Mouse (Mus musculus): ENCODE measurements around the gene Rpa3. TPM values are rescaled to one million over a fixed set of nuclear protein-coding genes. Genes with fewer than 3 reads are reported as not detected.

Rpa3 gene
- total RNA-seq (2012; rRNA removed) = 72.1 and 74.0 TPM in 2 replicates
- total RNA-seq (2014; rRNA removed) = 264 and 276 TPM in 2 replicates
- 98.3 and 107 TPM in 2 replicates for polyA plus RNA-seq (2012; ENCODE audit: insufficient read length, low read depth)

DNA sequence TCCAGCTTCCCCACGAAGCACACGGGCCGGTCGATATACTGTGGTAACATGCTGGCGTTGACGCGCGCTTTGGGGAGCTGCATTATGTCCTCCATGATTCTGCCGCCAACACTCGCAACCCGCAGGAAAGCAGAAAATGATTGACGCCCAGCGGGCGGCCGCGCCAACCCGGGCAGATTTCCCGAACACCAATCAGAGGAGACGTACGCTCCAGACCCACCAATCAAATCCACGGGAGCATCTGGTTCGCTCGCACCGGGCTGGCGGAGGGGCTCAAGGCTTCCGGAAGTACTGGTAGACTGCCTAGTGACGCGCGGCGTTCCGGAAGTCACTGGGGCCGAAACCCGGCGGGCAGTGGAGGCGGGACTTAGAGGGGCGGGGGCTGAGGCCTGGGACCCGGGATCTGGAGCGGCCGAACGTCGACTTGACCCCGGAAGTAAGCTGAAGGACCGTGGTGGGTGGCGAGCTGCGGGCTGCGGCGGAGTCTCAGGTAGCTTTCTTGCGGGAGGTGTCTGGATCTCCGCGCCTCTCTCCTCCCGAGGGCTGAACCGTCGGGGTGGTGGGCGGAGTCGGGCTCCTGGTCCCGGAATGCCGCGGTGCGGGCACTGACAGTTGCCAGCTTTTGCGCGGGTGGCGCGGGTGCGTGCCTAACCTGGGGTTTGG, at the start of gene Rpa3, which contains the start of the genes Umad1 and Gm45062:
TSS of gene Rpa3 (minus strand) at position 170 of the 663 bp plus-strand sequence.
TSS of gene Umad1 (plus strand) at position 285 of the 663 bp plus-strand sequence.
TSS of gene Gm45062 (plus strand) at position 447 of the 663 bp plus-strand sequence.
- Histone ChIP-seq H3K79me2 (replicated peaks; ENCODE audit: control insufficient read depth, extremely low read depth, insufficient read depth, poor library complexity, severe bottlenecking) (peaks cover 22% of the 10 kb centered on the region), H3K27me3 (replicated peaks) (no peaks in the 10 kb centered on the region), H3K4me2 (ENCODE audit: insufficient read depth, low read depth, poor library complexity, severe bottlenecking) (peak within 1 kb of the TSS; percentile 91), H3K27ac (ENCODE audit: insufficient read depth, low read depth) (peak within 1 kb of the TSS; percentile 71), H3K4me1 (ENCODE audit: control insufficient read depth in 1 of 2, insufficient read depth in 2 of 2) (peaks cover 0 to 7% of the 10 kb centered on the region in 2 experiments; a peak in 2 of 4 replicates), H3K36me3 (replicated peaks in 1 of 2; ENCODE audit: control insufficient read depth in 1 of 2, insufficient read depth in 1 of 2, low read length in 1 of 2) (peaks cover 0 to 14% of the 10 kb centered on the region in 2 experiments), H3K9ac (ENCODE audit: insufficient read depth, low read depth) (peak within 1 kb of the TSS; percentile 84), H3K9me3 (replicated peaks; ENCODE audit: low read length) (no peaks in the 10 kb centered on the region), H3K4me3 (replicated peaks in 1 of 3; ENCODE audit: low read depth in 2 of 3, low read length in 2 of 3, poor library complexity in 1 of 3) (peak within 1 kb of the TSS; percentile 93 to 98 (median 94))
- in situ Hi-C loops (cut with MboI; ENCODE audit: low pct_ligation_motif_present, low pct_unique_long_range_greater_than_20kb, low sequenced_read_pairs) (no loop called here), dilution Hi-C loops (cut with MboI; ENCODE audit: extremely low pct_ligation_motif_present, extremely low pct_unique_long_range_greater_than_20kb, low sequenced_read_pairs) (no loop called here)
- TF ChIP-seq ZNF384 (IDR thresholded peaks at IDR 0.05; ENCODE audit: low read depth, low read length) (no peak), POLR2AphosphoS2 (IDR thresholded peaks at IDR 0.05; ENCODE audit: low read depth, low read length) (peak; percentile 82; the same call in 1 of the 2 replicates), SIN3A (IDR thresholded peaks at IDR 0.05; ENCODE audit: low read length) (peak; percentile 84), MAX (IDR thresholded peaks at IDR 0.05; ENCODE audit: low read length) (peak; percentile 16; the same call in 1 of the 2 replicates), NRF1 (IDR thresholded peaks at IDR 0.05; ENCODE audit: low read depth, low read length) (peak; percentile 52), IRF4 (IDR thresholded peaks at IDR 0.05; ENCODE audit: low read depth, low read length) (peak; percentile 50; the same call in 1 of the 2 replicates), ZKSCAN1 (IDR thresholded peaks at IDR 0.05; ENCODE audit: borderline replicate concordance, low read depth, low read length) (no peak), MXI1 (IDR thresholded peaks at IDR 0.05; ENCODE audit: low read depth, low read length) (peak; percentile 67), MAFK (IDR thresholded peaks at IDR 0.05; ENCODE audit: insufficient replicate concordance, low read length) (no peak), ELF1 (IDR thresholded peaks at IDR 0.05; ENCODE audit: low read depth, low read length) (peak; percentile 97), RAD21 (IDR thresholded peaks at IDR 0.05; ENCODE audit: low read depth, low read length) (no peak), USF1 (IDR thresholded peaks at IDR 0.05; ENCODE audit: low read depth, low read length) (no peak), POLR2A (IDR thresholded peaks at IDR 0.05; ENCODE audit: low read depth, low read length) (peak; percentile 81), ZMIZ1 (IDR thresholded peaks at IDR 0.05; ENCODE audit: low read depth, low read length) (peak; percentile 70), MAZ (IDR thresholded peaks at IDR 0.05; ENCODE audit: low read depth, low read length) (peak; percentile 75; the same call in 1 of the 2 replicates), PAX5 (IDR thresholded peaks at IDR 0.05; ENCODE audit: low read length) (no peak), MEF2A (IDR thresholded peaks at IDR 0.05; ENCODE audit: borderline replicate concordance, low read depth, low read length) (peak; percentile 32; the same call in 1 of the 2 replicates), KAT2A (IDR thresholded peaks at IDR 0.05; ENCODE audit: insufficient replicate concordance, low read length) (peak; percentile 56; the same call in 1 of the 2 replicates), SMC3 (IDR thresholded peaks at IDR 0.05; ENCODE audit: low read depth, low read length) (no peak), UBTF (IDR thresholded peaks at IDR 0.05; ENCODE audit: low read depth, low read length) (no peak), USF2 (conservative IDR thresholded peaks at IDR 0.05; ENCODE audit: low read depth, low read length) (no peak), TCF12 (IDR thresholded peaks at IDR 0.05; ENCODE audit: low read depth, low read length) (peak; percentile 61), JUN (IDR thresholded peaks at IDR 0.05; ENCODE audit: insufficient read depth, low read depth, low read length) (no peak), EP300 (IDR thresholded peaks at IDR 0.05; ENCODE audit: low read length) (no peak), TBP (conservative IDR thresholded peaks at IDR 0.05; ENCODE audit: low read depth, low read length) (0 out of 2 replicates have a peak, but pooled peaks have one; percentile 59), JUND (conservative IDR thresholded peaks at IDR 0.05; ENCODE audit: low read depth, low read length) (no peak), RCOR1 (conservative IDR thresholded peaks at IDR 0.05; ENCODE audit: low read depth, low read length) (no peak), E2F4 (IDR thresholded peaks at IDR 0.05; ENCODE audit: insufficient replicate concordance, low read depth, low read length) (peak; percentile 81; the same call in 1 of the 2 replicates), HCFC1 (IDR thresholded peaks at IDR 0.05; ENCODE audit: low read depth, low read length) (peak; percentile 78), NELFE (IDR thresholded peaks at IDR 0.05; ENCODE audit: low read depth, low read length) (peak; percentile 83), BHLHE40 (IDR thresholded peaks at IDR 0.05; ENCODE audit: low read depth, low read length) (no peak), CHD1 (IDR thresholded peaks at IDR 0.05; ENCODE audit: low read depth, low read length) (no peak), MYC (IDR thresholded peaks at IDR 0.05; ENCODE audit: low read depth, low read length) (no peak), ZC3H11A (IDR thresholded peaks at IDR 0.05; ENCODE audit: low read depth, low read length) (no peak), CHD2 (IDR thresholded peaks at IDR 0.05; ENCODE audit: low read length) (peak; percentile 91)
- peak; percentile 98 for DNase-seq (ENCODE audit: extremely low read depth)
